In genomic region chr3:107863471-107863870, GRCm38 (mm10) we compare ENCODE assay signal across 27 mouse cellular contexts. TPM values are rescaled to one million over a fixed set of nuclear protein-coding genes. Genes with fewer than 3 reads are reported as not detected.
DNase-seq lines count a peak whose midpoint lies in the region; ATAC-seq and TF ChIP-seq lines count a peak whose summit lies in the region.
"Had no signal": no experiment of that assay in that cellular context is flagged by ENCODE, and none has a peak within 500 bp of the region (broad histone marks: within the 10 kb centered on the region; RNA-seq: fewer than 3 reads in every experiment).

No protein-coding gene starts in this region.

- 87% methylated on average over 5 of the region's 5 CpGs for WGBS in embryonic facial prominence, embryonic 13.5 days
- 87% methylated on average over 5 of the region's 5 CpGs for WGBS in midbrain, embryonic 14.5 days

- intact Hi-C loops in heart, postnatal 36 days (cut with DNase I) = loop anchor here (5.0 kb wide), 3 partner anchors 41 to 306 kb away; partner anchors contain the start of gene Ubl4b
- intact Hi-C loops in left cerebral cortex, adult 2 months (cut with DNase I) = loop anchor here (10.0 kb wide), 1 partner anchor 229 kb away; the partner anchor contains the start of genes Gm10961 and Strip1

- H3K4me1 ChIP-seq in embryonic facial prominence, embryonic 13.5 days = peaks cover under 1% of the 10 kb centered on the region; the same call in 1 of the 2 replicates
- no peaks in the 10 kb centered on the region for H3K4me1 ChIP-seq in midbrain, embryonic 14.5 days (ENCODE audit: control insufficient read depth, insufficient read depth, low read length)
- H3K4me1 ChIP-seq: embryonic facial prominence, embryonic 12.5 days had no signal

- no peaks in the 10 kb centered on the region for H3K9me3 ChIP-seq in embryonic facial prominence, embryonic 13.5 days
- H3K9me3 ChIP-seq in midbrain, embryonic 14.5 days (ENCODE audit: control insufficient read depth, low read length) = no peaks in the 10 kb centered on the region
- H3K9me3 ChIP-seq: embryonic facial prominence, embryonic 12.5 days; hindbrain, embryonic 12.5 days had no signal

- no peak overlapping the region for H3K4me2 ChIP-seq in embryonic facial prominence, embryonic 13.5 days
- no peak overlapping the region for H3K4me2 ChIP-seq in midbrain, embryonic 14.5 days (ENCODE audit: low read length)
- H3K4me2 ChIP-seq: embryonic facial prominence, embryonic 12.5 days; heart, embryonic 11.5 days; hindbrain, embryonic 12.5 days; liver, embryonic 11.5 days had no signal

- no peak for ATAC-seq in embryonic facial prominence, embryonic 13.5 days (ENCODE audit: insufficient number of reproducible peaks, insufficient read depth, low FRiP score, low TSS enrichment, low read depth)
- ATAC-seq in midbrain, embryonic 14.5 days (ENCODE audit: low FRiP score, low TSS enrichment) = no peak

- H3K27ac ChIP-seq in left cerebral cortex, adult 2 months = peak overlapping the region; percentile 20; the same call in 1 of the 2 replicates
- H3K27ac ChIP-seq in embryonic facial prominence, embryonic 13.5 days = no peak overlapping the region
- H3K27ac ChIP-seq in midbrain, embryonic 14.5 days (replicated peaks; ENCODE audit: low read depth, low read length) = no peak overlapping the region
- H3K27ac ChIP-seq: embryonic facial prominence, embryonic 12.5 days; hindbrain, embryonic 12.5 days; macrophage had no signal

- peak; percentile 91 for DNase-seq in heart, adult 11 months
- DNase-seq in heart, postnatal 36 days = no peak
- DNase-seq in left cerebral cortex, adult 2 months (ENCODE audit: extremely low spot score in 1 of 2, low spot score in 2 of 2) = no peak
- DNase-seq in left cerebral cortex, adult 18-20 months (ENCODE audit: low spot score in 2 of 2) = no peak
- no peak for DNase-seq in midbrain, embryonic 14.5 days
- no peak for DNase-seq in urinary bladder, postnatal 36 days (ENCODE audit: low spot score in 2 of 2)

- H3K4me3 ChIP-seq in left cerebral cortex, adult 2 months = no peak overlapping the region
- H3K4me3 ChIP-seq in embryonic facial prominence, embryonic 13.5 days = no peak overlapping the region
- H3K4me3 ChIP-seq in midbrain, embryonic 14.5 days (replicated peaks; ENCODE audit: low read depth, low read length) = no peak overlapping the region
- H3K4me3 ChIP-seq: embryonic facial prominence, embryonic 12.5 days; erythroblast, embryonic 14.5 days; hindbrain, embryonic 12.5 days had no signal

- H3K27me3 ChIP-seq in embryonic facial prominence, embryonic 13.5 days = no peaks in the 10 kb centered on the region; the same call in 1 of the 2 replicates
- no peaks in the 10 kb centered on the region for H3K27me3 ChIP-seq in midbrain, embryonic 14.5 days (ENCODE audit: control insufficient read depth, insufficient read depth, low read length)
- H3K27me3 ChIP-seq: hindbrain, embryonic 12.5 days had no signal

- no peak for TF ChIP-seq CTCF in left cerebral cortex, adult 2 months (IDR thresholded peaks at IDR 0.05)

- no peaks in the 10 kb centered on the region for H3K36me3 ChIP-seq in embryonic facial prominence, embryonic 13.5 days
- no peaks in the 10 kb centered on the region for H3K36me3 ChIP-seq in midbrain, embryonic 14.5 days (ENCODE audit: control insufficient read depth, insufficient read depth, low read length)
- H3K36me3 ChIP-seq: embryonic facial prominence, embryonic 12.5 days; hindbrain, embryonic 12.5 days had no signal

- peak overlapping the region; percentile 32; the same call in 1 of the 2 replicates for H3K9ac ChIP-seq in embryonic facial prominence, embryonic 13.5 days
- H3K9ac ChIP-seq in midbrain, embryonic 14.5 days (replicated peaks; ENCODE audit: low read length) = peak overlapping the region; percentile 32; the same call in 1 of the 2 replicates
- H3K9ac ChIP-seq: embryonic facial prominence, embryonic 12.5 days; hindbrain, embryonic 12.5 days; liver, postnatal 0 days had no signal

RNA-seq across cellular contexts. Expression of gene Eps8l3, which starts 13.6 kb away (rescaled TPM):
- not detected for total RNA-seq in heart, postnatal 36 days (2021)
- total RNA-seq in left cerebral cortex, adult 2 months (2021) = not detected
- not detected for total RNA-seq in left cerebral cortex, adult 18-20 months (2021)
- 0.98 TPM in 1 of 2 replicates, not detected in the other for polyA plus RNA-seq in embryonic facial prominence, embryonic 13.5 days (2015; fragmentation: Nextera tagmentation; extraction: Ambion mirVana)
- not detected in 2 replicates for polyA plus RNA-seq in midbrain, embryonic 14.5 days (2014; fragmentation: Nextera tagmentation; extraction: Ambion mirVana)
- total RNA-seq: adrenal gland, adult 2 months; adrenal gland, postnatal 4 days; common myeloid progenitor, adult 5-6 weeks; gastrocnemius, adult 8-10 months; granulocyte monocyte progenitor cell, adult 5-6 weeks; layer of hippocampus, postnatal 10 days; neutrophil, adult 5-6 weeks had no signal
- polyA plus RNA-seq: adrenal gland, adult 2 months; C2C12; embryonic facial prominence, embryonic 12.5 days; erythroblast, embryonic 14.5 days; frontal cortex, adult 2 months; heart, embryonic 11.5 days; heart, postnatal 0 days; hindbrain, embryonic 12.5 days; kidney, embryonic 14.5 days; limb, embryonic 11.5 days; liver, embryonic 11.5 days; liver, postnatal 0 days; lung, postnatal 0 days; macrophage had no signal

RNA-seq across cellular contexts. Expression of gene Gstm5, which starts 32.1 kb away (rescaled TPM):
- 10 to 100 TPM; 50.5 to 51.2 TPM for total RNA-seq in heart, postnatal 36 days (2021)
- 100 to 1,000 TPM; 230 TPM for total RNA-seq in left cerebral cortex, adult 2 months (2021)
- total RNA-seq in left cerebral cortex, adult 18-20 months (2021) = 100 to 1,000 TPM; 229 to 250 TPM
- 250 and 275 TPM in 2 replicates for polyA plus RNA-seq in embryonic facial prominence, embryonic 13.5 days (2015; fragmentation: Nextera tagmentation; extraction: Ambion mirVana)
- 245 and 277 TPM in 2 replicates for polyA plus RNA-seq in midbrain, embryonic 14.5 days (2014; fragmentation: Nextera tagmentation; extraction: Ambion mirVana)

Comparison
In these comparisons a context has a peak if more than half of its experiments do, and no peak if none do; other contexts are left out.
1. RNA of gene Gstm5, which starts 32.1 kb away (total RNA-seq): 229 to 250 TPM in left cerebral cortex, adult 18-20 months and 230 TPM in left cerebral cortex, adult 2 months; 50.5 to 51.2 TPM in heart, postnatal 36 days; every median in the first group is over 4 times any median in the second.